Mouse (Mus musculus) A20 (cell line): ENCODE data around the gene Abca12.

Source experiments
- DNase-seq: peaks from one replicate; pipeline ENCODE4 v3.0.0-alpha.2; 2011; ENCODE audit warnings: low read depth, low spot score

The Abca12 gene

GRCm38 (mm10) chr1:71338548-71339340 lies 76.0 kb downstream of the Abca12 start:
- no peak for DNase-seq

GRCm38 (mm10) chr1:71330349-71330748 lies 84.4 kb downstream of the Abca12 start:
- no peak for DNase-seq

- no peak for DNase-seq
Measured at GRCm38 (mm10) chr1:71312171-71312570, 102.5 kb downstream of the Abca12 start.

GRCm38 (mm10) chr1:71310614-71311013 lies 104.1 kb downstream of the Abca12 start:
- no peak for DNase-seq

DNA sequence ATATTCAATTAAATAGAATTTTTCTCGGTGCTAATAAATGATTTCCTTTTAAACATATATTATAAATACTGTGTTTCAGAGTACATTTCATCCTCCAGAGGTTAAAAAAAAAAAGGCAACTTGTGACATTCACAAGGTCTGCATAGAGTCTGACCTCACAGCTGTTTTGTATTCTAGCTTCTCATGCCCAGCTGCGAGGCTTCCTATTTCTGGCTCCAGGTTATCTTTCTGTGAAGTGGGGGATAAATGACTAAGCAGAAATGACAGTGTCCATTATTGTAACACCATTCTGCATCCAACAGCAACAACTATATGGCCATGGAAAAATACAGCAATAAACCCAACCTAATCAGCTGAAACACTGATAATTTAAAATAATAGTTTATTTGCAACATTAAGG lies 107.3 kb downstream of the Abca12 start:
- no peak for DNase-seq

- DNase-seq: no peak
Measured at GRCm38 (mm10) chr1:71306196-71306595, 108.5 kb downstream of the Abca12 start.

DNA sequence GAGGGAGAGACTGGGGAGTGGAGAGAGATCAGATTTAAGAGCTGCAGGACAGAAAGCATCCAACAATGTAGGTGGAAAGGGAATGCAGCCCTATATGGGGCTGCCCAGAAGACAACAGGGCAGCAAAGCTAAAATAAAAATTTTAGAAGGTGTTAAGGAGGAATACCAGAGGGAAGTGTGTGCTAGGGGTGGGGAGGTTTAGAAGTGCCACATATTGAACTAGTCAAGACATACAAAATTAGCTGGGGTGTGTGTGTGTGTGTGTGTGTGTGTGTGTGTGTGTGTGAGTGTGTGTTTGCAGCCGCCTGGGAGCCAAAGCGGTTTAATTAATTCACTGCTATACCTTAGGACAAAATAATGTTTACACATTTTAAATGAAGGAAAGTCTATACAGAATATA lies 110.1 kb downstream of the Abca12 start:
- no peak for DNase-seq

GRCm38 (mm10) chr1:71297021-71297420 lies 117.7 kb downstream of the Abca12 start:
- no peak for DNase-seq

GRCm38 (mm10) chr1:71296585-71296984 lies 118.1 kb downstream of the Abca12 start:
- no peak for DNase-seq

DNA sequence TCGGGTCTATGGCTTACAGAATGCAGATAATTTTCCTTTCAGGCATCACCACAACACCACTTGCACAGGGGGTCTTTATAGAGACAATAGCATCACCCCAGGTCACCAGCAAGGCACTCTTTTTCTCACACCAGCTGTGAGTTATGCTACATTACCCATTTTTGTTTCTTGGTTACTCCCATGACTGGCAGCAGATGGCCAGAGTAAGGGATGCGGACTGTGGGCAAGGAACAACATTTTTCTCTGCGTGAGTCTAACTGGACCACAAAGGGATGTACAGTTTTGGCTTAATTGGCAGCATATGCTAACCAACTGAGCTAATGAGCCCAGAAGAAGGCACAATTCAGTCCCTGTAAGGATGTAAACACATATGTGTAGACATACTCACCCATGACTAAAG lies 122.8 kb downstream of the Abca12 start:
- DNase-seq: no peak

- peak; percentile 51 for DNase-seq
Measured at GRCm38 (mm10) chr1:71289511-71289910, 125.2 kb downstream of the Abca12 start.

- DNase-seq: no peak
Measured at GRCm38 (mm10) chr1:71276940-71277339, 137.8 kb downstream of the Abca12 start.

DNA sequence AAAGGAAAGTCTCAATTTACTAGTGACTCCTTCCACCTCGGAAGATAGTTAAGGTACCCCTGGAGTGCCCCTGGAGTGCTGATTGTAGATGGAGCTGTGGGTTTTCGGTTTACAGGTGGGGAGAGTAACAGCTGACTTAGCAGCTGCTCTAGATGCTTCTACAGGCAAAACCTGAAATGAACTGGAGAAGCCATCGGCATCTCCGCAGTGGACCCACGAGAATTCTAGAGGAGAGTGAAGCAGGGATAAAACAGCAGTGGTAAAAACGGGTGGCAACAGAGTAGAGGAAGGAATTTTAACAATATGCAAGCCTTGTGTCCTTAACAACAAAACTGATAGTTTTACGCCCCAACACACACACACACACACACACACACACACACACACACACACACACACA lies 142.2 kb downstream of the Abca12 start:
- DNase-seq: no peak

DNA sequence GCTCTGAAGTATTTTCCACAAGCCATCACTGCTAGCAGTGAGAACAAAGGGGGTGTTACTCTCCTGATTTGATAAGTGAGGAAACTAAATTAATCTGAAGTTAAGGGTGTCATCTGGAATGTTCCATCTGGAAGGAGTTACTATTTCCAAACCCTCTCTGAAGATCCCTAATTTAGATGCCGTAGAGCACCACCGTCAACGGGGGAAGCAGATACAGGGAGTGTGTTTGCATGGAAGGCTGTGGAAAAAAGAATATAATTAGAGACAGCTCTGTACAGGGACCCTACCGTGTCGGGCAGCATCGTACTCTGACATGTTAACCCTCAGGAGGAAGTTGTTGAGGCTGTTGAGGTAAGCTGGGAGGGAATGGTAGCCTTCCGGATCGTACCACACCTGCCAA lies 142.6 kb downstream of the Abca12 start:
- no peak for DNase-seq

DNA sequence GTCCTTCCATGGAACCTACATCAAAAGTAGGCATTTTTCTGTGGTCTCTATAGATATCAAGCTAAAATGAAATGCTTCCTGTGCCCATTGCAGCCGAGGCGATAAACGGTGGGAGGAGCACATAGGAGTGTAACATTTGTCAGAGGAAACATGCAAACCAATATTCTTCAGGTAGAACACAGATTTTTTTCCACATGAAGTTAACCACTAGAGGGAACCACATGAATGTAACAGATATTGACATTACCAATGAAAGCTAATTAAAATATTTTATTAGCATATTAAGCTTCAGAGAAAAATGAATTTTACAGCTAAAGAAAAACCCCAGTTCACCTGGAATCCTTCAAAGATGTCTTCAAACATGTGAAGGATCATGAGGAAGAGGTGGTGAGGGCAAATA lies 144.6 kb downstream of the Abca12 start:
- no peak for DNase-seq

- DNase-seq: no peak
Measured at GRCm38 (mm10) chr1:71266630-71267029, 148.1 kb downstream of the Abca12 start.

DNA sequence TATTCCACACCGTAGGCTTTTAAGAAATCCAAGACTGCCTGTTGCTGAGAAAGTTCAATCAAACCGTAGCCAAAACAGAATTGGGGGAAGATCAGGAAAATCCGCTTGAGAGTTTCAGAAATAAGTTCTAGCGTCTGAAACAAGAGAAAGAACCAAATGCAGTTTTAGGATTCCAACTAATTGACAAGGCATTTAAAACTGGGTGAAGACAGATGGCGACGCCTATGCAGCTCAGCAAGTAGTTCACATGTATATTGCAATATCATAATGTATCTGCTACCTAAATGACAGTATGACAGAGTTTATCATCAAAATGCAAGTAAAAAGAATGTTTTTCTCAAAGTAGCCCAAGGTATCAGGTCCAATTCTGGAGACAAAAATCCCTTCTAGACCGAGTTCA lies 151.2 kb downstream of the Abca12 start:
- no peak for DNase-seq

- no peak for DNase-seq
Measured at GRCm38 (mm10) chr1:71244647-71245046, 170.1 kb downstream of the Abca12 start.

DNA sequence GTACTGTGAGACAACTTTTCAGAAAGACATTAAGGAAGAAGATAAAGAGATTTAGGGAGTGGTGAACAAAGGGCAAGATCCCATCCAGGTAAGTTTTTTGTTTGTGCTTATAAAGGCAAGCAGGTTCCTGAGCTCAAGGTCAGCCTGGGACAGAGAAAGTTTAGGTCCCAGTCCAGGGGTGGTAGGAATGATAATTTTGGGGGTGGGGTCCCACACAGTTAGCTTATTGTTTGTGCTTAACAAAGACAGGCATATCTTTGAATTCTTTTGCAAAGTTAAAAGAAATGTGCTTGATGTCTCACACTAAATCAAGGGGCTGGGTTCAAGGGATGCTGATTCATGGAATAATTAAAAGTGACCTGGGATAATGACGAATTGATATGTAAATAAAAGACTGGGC lies 173.3 kb downstream of the Abca12 start:
- DNase-seq: no peak

GRCm38 (mm10) chr1:71239586-71239985 lies 175.1 kb downstream of the Abca12 start:
- no peak for DNase-seq

- no peak for DNase-seq
Measured at GRCm38 (mm10) chr1:71235335-71235734, 179.4 kb downstream of the Abca12 start.

DNA sequence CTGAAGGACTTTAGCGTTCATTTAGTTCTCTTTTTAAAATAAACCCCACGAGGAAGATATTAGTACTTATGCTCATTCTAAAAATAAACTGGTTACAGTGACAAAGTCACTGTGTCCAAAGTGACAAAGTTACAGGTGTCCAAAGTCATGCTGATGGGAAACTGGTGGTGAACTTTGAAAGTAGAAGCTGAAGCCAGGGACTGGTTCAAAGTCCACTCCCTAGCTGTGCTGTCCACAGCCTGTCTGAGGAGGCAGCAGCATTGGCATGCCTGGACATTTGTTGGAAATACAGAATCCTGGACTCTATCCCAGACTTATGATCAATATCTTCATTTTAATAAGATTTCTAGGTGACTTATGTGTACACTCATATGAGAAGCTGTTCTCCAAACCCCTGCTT lies 183.5 kb downstream of the Abca12 start:
- no peak for DNase-seq

GRCm38 (mm10) chr1:71203581-71203980 lies 211.1 kb downstream of the Abca12 start:
- no peak for DNase-seq

DNA sequence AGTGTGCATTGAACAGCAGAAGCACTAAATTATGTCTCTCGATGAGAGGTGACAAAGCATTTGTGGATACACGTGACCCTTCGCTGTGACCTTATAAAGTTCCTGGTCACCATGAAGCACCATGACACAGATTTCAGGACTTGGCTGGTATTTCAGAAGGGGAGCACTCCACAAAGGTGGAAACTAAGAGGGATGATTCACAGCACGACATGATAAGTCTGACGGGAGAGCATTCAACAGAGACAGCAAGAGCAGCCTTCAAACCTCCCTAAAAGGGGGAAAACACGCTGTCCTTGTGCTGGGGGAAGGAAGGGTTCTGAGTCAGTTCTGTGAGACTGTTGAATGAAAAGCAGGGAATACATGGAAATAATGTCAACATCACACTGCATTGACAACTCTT lies 218.5 kb downstream of the Abca12 start:
- DNase-seq: no peak
